Mouse (Mus musculus) lung, postnatal 0 days (tissue): Measurements from ENCODE around the gene A4galt.
A peak's percentile ranks its signal among the peaks of the same experiment; 100 is the strongest.

Source experiments
- CTCF ChIP-seq: IDR thresholded peaks from 2 replicates; pipeline ENCODE4 v1.5.1; 2016; ENCODE audit warnings: antibody characterized with exemption, mild to moderate bottlenecking
- EP300 ChIP-seq: IDR thresholded peaks from 2 replicates; pipeline ENCODE4 v1.6.1; 2016; ENCODE audit warnings: antibody characterized with exemption, mild to moderate bottlenecking, control low read depth

DNA sequence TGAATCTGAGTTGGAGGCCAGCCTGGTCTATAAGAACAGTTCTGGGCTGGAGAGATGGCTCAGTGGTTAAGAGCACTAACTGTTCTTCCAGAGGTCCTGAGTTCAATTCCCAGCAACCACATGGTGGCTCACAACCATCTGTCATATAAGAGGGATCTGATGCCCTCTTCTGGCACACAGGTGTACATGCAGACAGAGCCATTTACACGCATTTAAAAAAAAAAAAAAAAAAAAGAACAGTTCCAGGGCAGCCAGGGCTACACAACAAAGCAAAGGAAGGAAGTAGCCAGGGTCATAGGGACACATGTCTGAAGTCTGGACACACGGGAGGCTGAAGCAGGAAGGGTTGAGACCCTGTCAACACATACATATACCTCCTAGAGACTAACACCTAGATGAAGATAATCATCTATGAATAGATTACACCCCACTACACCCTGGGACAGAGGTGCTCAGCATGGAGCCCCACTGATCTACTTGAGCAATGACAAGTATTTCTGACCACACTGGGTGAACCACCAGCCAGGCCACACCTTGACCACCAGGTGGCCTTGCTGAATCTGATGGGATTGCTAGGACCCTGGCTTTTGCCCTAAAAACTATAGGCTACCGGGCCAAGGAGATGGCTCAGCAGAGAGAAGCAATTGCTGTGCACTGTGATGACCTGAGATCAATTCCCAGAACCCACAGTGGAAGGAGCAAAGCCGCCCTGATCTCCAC, 9.5 kb downstream of the A4galt start:
- TF ChIP-seq CTCF (0 out of 2 replicates have a peak, but pooled peaks have one; percentile 13), EP300 (no peak)
